Mouse (Mus musculus) liver, postnatal 0 days (tissue): ENCODE results near the gene Tmem120b. TPM values are rescaled to one million over a fixed set of nuclear protein-coding genes. Genes with fewer than 3 reads are reported as not detected.

Source experiments
- ATAC-seq: fragments of 200-750 bp; cut with Nextera tagmentation; 2 replicates; pipeline ENCODE4 v1.8.0; 2017; ENCODE audit warnings: mild to moderate bottlenecking, moderate library complexity
- DNase-seq: peaks from one replicate; pipeline ENCODE4 v3.0.0-alpha.2; 2016
- H3K27ac ChIP-seq: fragments of 300-500 bp; sonication (generic); 2 replicates; pipeline ENCODE4 v1.5.1; 2014; ENCODE audit warnings: antibody characterized with exemption, moderate library complexity, mild to moderate bottlenecking, low read depth
- H3K27me3 ChIP-seq: fragments of 300-500 bp; sonication (generic); 2 replicates; pipeline ENCODE4 v1.6.1; 2014; ENCODE audit warnings: low read length, control low read depth, mixed read lengths; ENCODE audit not compliant: insufficient read depth
- H3K36me3 ChIP-seq: fragments of 300-500 bp; sonication (generic); replicated peaks from 2 replicates; pipeline ENCODE4 v1.6.1; 2014; ENCODE audit warnings: mild to moderate bottlenecking, control low read depth, low read length, moderate library complexity, mixed read lengths; ENCODE audit not compliant: insufficient read depth
- H3K4me1 ChIP-seq: fragments of 300-500 bp; sonication (generic); 2 replicates; pipeline ENCODE4 v1.6.1; 2014; ENCODE audit warnings: antibody characterized with exemption, mild to moderate bottlenecking, control low read depth; ENCODE audit not compliant: insufficient read depth
- H3K4me2 ChIP-seq: fragments of 300-500 bp; sonication (generic); 2 replicates; pipeline ENCODE4 v1.6.1; 2014; ENCODE audit warnings: low read depth, mild to moderate bottlenecking, low read length, moderate library complexity, mixed read lengths
- H3K4me3 ChIP-seq: fragments of 300-500 bp; sonication (generic); 2 replicates; pipeline ENCODE4 v1.5.1; 2014; ENCODE audit warnings: low read depth, low read length
- H3K9ac ChIP-seq: fragments of 300-500 bp; sonication (generic); replicated peaks from 2 replicates; pipeline ENCODE4 v1.6.1; 2014; ENCODE audit warnings: mild to moderate bottlenecking, moderate library complexity
- H3K9me3 ChIP-seq: fragments of 300-500 bp; sonication (generic); 2 replicates; pipeline ENCODE4 v1.6.1; 2016; ENCODE audit warnings: mild to moderate bottlenecking, control low read depth, low read length, mixed read lengths
- CTCF ChIP-seq: sonication (generic); IDR thresholded peaks from 2 replicates; pipeline ENCODE4 v1.5.1; 2016; ENCODE audit warnings: antibody characterized with exemption, low read depth
- EP300 ChIP-seq: IDR thresholded peaks from 2 replicates; pipeline ENCODE4 v1.6.1; 2016; ENCODE audit warnings: antibody characterized with exemption, low read depth, mild to moderate bottlenecking
- WGBS: fragments of 180-500 bp; shearing (Covaris S2); extraction: QIAGEN DNeasy Blood & Tissue Kit; methylation state at CpG from one replicate; pipeline ENCODE4 v1.1.7; 2014; ENCODE audit not compliant: insufficient replicate concordance; 5-methylcytosine and 5-hydroxymethylcytosine counted together
- polyA plus RNA-seq: library from polyadenylated mRNA; unstranded; fragments of >200 nt; fragmentation: Nextera tagmentation; extraction: Ambion mirVana; gene quantifications from 2 replicates; pipeline ENCODE4 v1.2.1, GENCODE M21; 2015

Gene Tmem120b
- polyA plus RNA-seq, 1 experiment from 2014 or later, result 12.8 TPM

DNA sequence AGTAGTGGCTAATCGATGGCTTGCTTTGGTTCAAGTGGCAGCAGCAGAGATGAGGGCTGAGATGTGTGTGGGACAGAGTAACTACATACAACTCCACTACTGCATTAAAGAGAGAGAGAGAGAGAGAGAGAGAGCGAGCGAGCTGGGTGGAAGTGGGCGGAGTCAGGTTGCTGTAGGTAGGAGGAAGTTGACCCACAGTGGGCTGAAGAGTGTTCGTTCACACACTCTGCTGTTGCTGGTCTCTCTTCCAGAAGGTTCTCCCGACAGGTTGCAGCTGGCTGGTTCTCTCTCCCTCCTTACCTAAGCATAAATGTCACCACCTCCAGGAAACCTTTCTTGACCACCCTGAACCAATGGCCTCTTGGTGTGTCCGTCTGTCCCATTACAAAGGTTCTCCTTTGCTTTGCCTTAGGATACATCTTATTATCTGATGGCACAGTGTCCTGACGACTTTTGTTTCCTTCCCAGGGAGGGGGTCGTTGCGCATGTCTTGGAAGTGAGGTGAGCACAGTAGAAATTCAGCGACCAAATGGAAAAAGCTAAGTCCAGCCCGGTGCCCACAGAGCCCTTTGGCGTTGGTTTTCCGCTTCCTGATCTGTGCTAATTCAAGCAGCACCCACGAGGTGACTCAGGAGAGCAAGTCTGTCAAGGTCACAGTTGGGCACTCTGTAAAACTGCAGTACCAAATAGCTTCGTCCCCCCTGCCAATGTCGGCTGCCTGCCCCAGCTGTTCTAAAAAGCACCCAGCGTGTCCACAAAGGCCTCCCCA, 57.6 kb downstream of the Tmem120b start:
- Histone ChIP-seq H3K4me2 (peak overlapping the region; percentile 60), H3K27ac (peak overlapping the region; percentile 74), H3K9ac (no peak overlapping the region; the same call in 1 of the 2 replicates), H3K36me3 (no peaks in the 10 kb centered on the region), H3K4me1 (peaks cover 22% of the 10 kb centered on the region), H3K9me3 (no peaks in the 10 kb centered on the region), H3K27me3 (no peaks in the 10 kb centered on the region), H3K4me3 (peak overlapping the region; percentile 13; the same call in 1 of the 2 replicates)
- ATAC-seq (peak; percentile 42; the same call in 1 of the 2 replicates), DNase-seq (peak; percentile 65)
- 37% methylated on average over 18 of the region's 18 CpGs for WGBS
- no peak for TF ChIP-seq EP300
- TF ChIP-seq CTCF, result no peak

DNA sequence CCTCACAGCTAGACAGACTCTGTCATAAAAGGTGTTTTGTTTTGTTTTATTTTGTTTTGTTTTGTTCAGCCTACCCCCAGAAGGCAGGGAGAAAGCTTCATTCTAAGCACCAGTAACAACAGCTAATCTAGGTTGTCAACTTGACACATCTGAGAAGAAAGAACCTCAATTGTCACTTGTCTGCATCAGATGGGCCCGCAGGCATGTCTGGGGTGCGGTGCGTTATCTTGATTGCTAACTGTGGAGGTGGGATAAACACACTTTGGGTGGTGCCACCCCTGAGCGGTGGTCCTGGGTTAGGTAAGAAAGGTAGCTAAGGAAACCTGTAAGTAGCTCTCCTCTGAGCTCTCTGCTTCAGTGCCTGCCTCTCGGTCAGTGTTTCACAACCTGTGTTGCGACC, 58.8 kb downstream of the Tmem120b start:
- ATAC-seq, result no peak
- Histone ChIP-seq H3K4me1 (peaks cover 27% of the 10 kb centered on the region), H3K4me3 (no peak overlapping the region), H3K27ac (no peak overlapping the region), H3K36me3 (no peaks in the 10 kb centered on the region), H3K9me3 (no peaks in the 10 kb centered on the region), H3K27me3 (no peaks in the 10 kb centered on the region), H3K9ac (no peak overlapping the region), H3K4me2 (no peak overlapping the region)
- WGBS, result 58% methylated on average over 6 of the region's 6 CpGs
- no peak for DNase-seq
- TF ChIP-seq EP300 (no peak), CTCF (no peak)

DNA sequence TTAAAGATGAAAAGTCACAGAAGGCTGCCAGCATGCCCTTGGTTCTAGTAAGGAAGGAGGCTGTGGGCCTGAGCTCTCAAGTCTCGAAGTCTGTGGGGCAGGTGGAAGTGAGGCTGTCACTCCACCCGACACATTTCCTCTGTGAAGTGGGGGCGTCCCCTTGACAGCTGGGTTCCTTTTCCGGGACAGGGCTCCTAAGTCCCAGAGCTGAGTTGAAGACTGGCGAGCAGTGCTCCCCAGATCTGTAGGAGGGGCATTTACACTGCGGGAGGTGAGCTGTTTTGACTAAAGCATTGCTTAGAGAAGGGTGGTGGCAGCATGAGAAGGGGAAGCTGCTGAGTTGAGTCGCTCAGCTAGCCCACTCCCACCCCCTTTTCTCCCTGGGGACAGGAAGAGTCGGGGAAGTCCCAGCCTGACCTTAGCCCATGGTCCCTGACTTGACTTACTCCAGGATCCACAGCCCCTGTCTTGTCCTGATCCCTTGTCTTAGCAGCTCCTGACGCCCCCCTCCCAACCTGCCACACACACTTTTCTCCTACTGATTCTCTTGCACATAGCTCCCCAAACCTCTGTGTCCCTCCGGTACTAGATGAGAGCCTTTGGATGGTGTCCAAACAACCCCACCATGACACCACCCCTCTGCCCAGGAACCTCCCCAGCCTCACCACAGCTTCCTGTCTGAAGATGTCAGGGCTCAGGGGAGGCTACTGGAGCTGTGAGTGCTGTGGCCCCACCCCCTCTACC, 60.4 kb downstream of the Tmem120b start:
- peak overlapping the region; percentile 88 for H3K27ac ChIP-seq
- ATAC-seq (no peak), DNase-seq (peak; percentile 70)
- peak overlapping the region; percentile 15; the same call in 1 of the 2 replicates for H3K4me3 ChIP-seq
- peaks cover 40% of the 10 kb centered on the region for H3K4me1 ChIP-seq
- no peaks in the 10 kb centered on the region for H3K27me3 ChIP-seq
- 37% methylated on average over 10 of the region's 10 CpGs for WGBS
- peaks cover 1% of the 10 kb centered on the region; the same call in 1 of the 2 replicates for H3K36me3 ChIP-seq
- H3K4me2 ChIP-seq, result peak overlapping the region; percentile 55
- no peaks in the 10 kb centered on the region for H3K9me3 ChIP-seq
- TF ChIP-seq CTCF, result 0 out of 2 replicates have a peak, but pooled peaks have one; percentile 2
- TF ChIP-seq EP300, result no peak
- H3K9ac ChIP-seq, result no peak overlapping the region

DNA sequence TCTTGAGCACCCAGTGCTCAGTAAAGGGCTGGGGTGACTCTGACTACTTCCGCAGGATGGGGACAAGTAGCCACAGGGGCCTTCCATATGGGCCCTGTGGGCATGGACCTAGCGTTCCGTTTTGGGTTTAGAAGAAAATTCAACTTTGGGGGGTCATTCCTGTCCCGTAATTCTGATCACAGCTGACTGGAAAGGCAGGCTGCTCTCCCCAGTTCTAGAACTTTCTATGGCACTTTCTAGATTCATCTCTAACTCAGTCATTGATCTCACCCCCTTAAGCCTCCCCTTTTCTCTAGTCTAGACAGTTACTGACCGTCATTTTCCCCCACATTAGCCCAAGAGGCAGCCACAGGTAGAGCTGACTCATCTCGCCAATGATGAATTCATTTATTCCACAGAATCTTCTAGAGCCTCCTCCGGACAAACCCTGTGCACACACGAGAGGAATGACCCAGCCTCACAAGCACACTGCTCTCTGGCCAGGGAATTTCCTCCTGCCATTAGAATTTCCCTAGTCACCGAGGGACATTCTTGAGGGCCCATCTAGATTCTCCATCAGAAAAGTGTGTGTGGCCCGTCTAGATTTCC, 61.0 kb downstream of the Tmem120b start:
- TF ChIP-seq EP300, result no peak
- H3K4me1 ChIP-seq, result peaks cover 43% of the 10 kb centered on the region
- peak overlapping the region; percentile 55 for H3K4me2 ChIP-seq

DNA sequence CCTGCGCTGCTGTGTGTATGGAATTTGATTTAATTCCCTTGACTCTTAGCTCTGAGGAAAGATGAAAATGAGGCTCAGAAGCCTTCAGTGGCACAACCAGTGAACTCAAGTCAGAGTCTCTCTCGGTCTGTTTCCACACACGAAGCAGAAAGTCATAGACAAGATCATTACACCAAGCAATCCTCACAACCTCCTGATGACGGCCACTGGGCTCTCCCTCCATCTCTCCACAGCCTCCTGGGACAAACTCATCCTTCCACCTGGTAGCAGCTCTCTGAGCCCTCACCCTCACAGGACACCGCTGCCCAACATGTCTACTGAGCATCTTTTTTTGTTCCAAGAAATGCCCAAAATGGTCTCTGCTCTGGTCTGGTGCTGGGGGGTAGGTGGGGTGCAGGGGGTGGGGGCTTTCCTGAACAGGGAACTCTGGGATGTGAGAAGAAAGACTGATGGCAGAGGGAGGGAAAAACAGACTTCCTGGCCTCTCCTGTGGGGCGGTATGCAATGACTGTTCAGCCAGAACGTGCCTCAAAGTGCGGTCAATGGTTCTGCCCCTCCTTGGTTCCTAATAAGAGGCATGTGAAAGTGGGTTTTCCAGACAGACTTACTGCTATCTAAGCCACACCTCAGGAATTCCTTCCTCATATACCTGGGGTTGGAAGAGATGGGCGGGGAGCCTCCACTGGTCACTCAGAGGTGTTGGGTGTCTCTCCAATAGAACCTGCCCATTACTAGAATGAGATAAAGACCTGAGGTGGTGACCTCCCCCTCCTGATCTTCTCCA, 62.0 kb downstream of the Tmem120b start:
- peaks cover 50% of the 10 kb centered on the region for H3K4me1 ChIP-seq
- WGBS, result 83% methylated on average over 9 of the region's 9 CpGs
- no peaks in the 10 kb centered on the region for H3K9me3 ChIP-seq
- peaks cover 14% of the 10 kb centered on the region; the same call in 1 of the 2 replicates for H3K36me3 ChIP-seq
- H3K4me2 ChIP-seq, result no peak overlapping the region
- TF ChIP-seq CTCF (no peak), EP300 (no peak)
- no peaks in the 10 kb centered on the region for H3K27me3 ChIP-seq
- no peak for ATAC-seq
- H3K27ac ChIP-seq, result no peak overlapping the region
- H3K4me3 ChIP-seq, result no peak overlapping the region
- H3K9ac ChIP-seq, result no peak overlapping the region
- DNase-seq, result no peak

More for the DNA sequence above, 61.0 kb downstream of the Tmem120b start:
- H3K9me3 ChIP-seq, result no peaks in the 10 kb centered on the region
- 49% methylated on average over 10 of the region's 10 CpGs for WGBS
- DNase-seq (no peak), ATAC-seq (no peak)
- H3K27ac ChIP-seq, result peak overlapping the region; percentile 88
- peaks cover 8% of the 10 kb centered on the region; the same call in 1 of the 2 replicates for H3K36me3 ChIP-seq
- no peak overlapping the region for H3K4me3 ChIP-seq
- no peak overlapping the region for H3K9ac ChIP-seq
- no peaks in the 10 kb centered on the region for H3K27me3 ChIP-seq
